Mouse (Mus musculus): Measurements from ENCODE around the gene Slc37a1. TPM values are rescaled to one million over a fixed set of nuclear protein-coding genes. Genes with fewer than 3 reads are reported as not detected.

Slc37a1 gene
- total and polyA plus RNA-seq, 3 experiments, result 14.2 to 15.0 TPM; not detected in 1

DNA sequence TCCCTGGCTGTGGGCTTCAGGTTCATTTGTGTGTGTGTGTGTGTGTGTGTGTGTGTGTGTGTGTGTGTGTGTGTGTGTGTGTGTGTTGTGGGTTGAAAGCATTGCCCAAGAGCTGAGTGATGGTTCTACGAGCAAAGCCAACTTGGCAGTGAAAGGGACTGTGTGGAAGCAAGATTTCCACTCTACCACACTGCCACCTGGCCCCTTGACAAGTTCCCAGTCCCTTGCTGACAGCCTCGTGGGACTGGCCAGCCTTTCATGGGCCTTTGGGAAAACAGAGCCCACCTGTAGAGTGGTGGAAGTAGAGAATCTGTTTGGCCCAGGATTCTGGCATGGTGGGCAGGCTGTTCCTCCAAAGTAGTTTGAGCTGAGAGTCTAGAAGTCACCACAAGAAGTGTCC lies 107.2 kb downstream of the Slc37a1 start:
- Histone ChIP-seq H3K4me3 (ENCODE audit: control insufficient read depth in 1 of 2, insufficient read depth in 1 of 2, low read depth in 2 of 2, low read length in 2 of 2) (no peak overlapping the region), H3K4me1 (ENCODE audit: control insufficient read depth in 1 of 2, insufficient read depth in 2 of 2, low read length in 2 of 2) (no peaks in the 10 kb centered on the region), H3K79me2 (ENCODE audit: control insufficient read depth, insufficient read depth, low read length, poor library complexity) (no peaks in the 10 kb centered on the region), H3K27me3 (ENCODE audit: control insufficient read depth in 1 of 2, insufficient read depth in 2 of 2, low read length in 2 of 2) (0 out of 4 replicates have a peak, but pooled peaks cover 0 to 4% of the 10 kb centered on the region in 2 experiments), H3K9ac (ENCODE audit: control insufficient read depth, low read depth, low read length, poor library complexity, severe bottlenecking) (no peak overlapping the region), H3K27ac (ENCODE audit: control insufficient read depth, low read depth, low read length) (no peak overlapping the region), H3K36me3 (ENCODE audit: control insufficient read depth in 1 of 2, insufficient read depth in 2 of 2, low read length in 2 of 2) (no peaks in the 10 kb centered on the region), H3K9me3 (replicated peaks; ENCODE audit: insufficient read depth, low read length) (no peaks in the 10 kb centered on the region)
- DNase-seq (ENCODE audit: low read depth, low spot score), result no peak
- TF ChIP-seq MXI1 (IDR thresholded peaks at IDR 0.05; ENCODE audit: low read depth, low read length), result no peak
- no peak for TF ChIP-seq TCF12 (IDR thresholded peaks at IDR 0.05; ENCODE audit: low read depth, low read length)
- no peak for TF ChIP-seq NRF1 (IDR thresholded peaks at IDR 0.05; ENCODE audit: insufficient read depth, low read depth, low read length, poor library complexity, severe bottlenecking)
- TF ChIP-seq GABPA (IDR thresholded peaks at IDR 0.05; ENCODE audit: low read depth, low read length), result no peak
- TF ChIP-seq HCFC1 (IDR thresholded peaks at IDR 0.05; ENCODE audit: low read depth, low read length), result no peak
- no peak for TF ChIP-seq NELFE (IDR thresholded peaks at IDR 0.05; ENCODE audit: low read depth, low read length)
- TF ChIP-seq E2F4 (IDR thresholded peaks at IDR 0.05; ENCODE audit: borderline replicate concordance, low read depth, low read length), result no peak
- no peak for TF ChIP-seq KAT2A (conservative IDR thresholded peaks at IDR 0.05; ENCODE audit: low read depth, low read length)
- no peak for TF ChIP-seq USF1 (IDR thresholded peaks at IDR 0.05; ENCODE audit: low read depth, low read length)
- no peak for TF ChIP-seq POLR2AphosphoS5 (IDR thresholded peaks at IDR 0.05; ENCODE audit: borderline replicate concordance, low read depth, low read length)
- TF ChIP-seq USF2 (IDR thresholded peaks at IDR 0.05; ENCODE audit: borderline replicate concordance in 1 of 2, insufficient read depth in 1 of 2, low read depth in 1 of 2, low read length in 2 of 2), result no peak

DNA sequence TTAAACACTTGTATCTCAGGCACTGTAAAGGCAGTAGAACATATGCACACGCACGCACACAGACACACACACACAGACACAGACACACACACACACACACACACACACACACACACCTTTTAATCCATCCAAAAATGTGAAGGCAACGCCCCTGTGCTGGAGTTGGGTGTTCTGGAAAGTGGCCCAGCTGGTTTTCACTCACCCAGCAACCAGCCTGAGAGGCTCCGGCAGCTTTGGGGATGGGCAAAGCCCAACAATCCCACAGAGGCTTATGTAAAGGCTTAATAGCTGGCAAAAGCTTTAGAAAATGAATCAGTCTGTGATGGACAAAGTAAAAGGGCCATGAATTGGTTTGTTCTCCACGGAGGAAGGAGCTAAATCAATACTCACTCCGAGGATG lies 113.7 kb downstream of the Slc37a1 start:
- peaks cover 0 to 3% of the 10 kb centered on the region in 2 experiments; a peak in 1 of 4 replicates for H3K27me3 ChIP-seq (ENCODE audit: control insufficient read depth in 1 of 2, insufficient read depth in 2 of 2, low read length in 2 of 2)
- H3K9ac ChIP-seq (ENCODE audit: control insufficient read depth, low read depth, low read length, poor library complexity, severe bottlenecking), result no peak overlapping the region
- H3K9me3 ChIP-seq (replicated peaks; ENCODE audit: insufficient read depth, low read length), result no peaks in the 10 kb centered on the region
- no peak overlapping the region for H3K27ac ChIP-seq (ENCODE audit: control insufficient read depth, low read depth, low read length)
- H3K4me1 ChIP-seq (ENCODE audit: control insufficient read depth in 1 of 2, insufficient read depth in 2 of 2, low read length in 2 of 2), result no peaks in the 10 kb centered on the region
- no peak for DNase-seq (ENCODE audit: low read depth, low spot score)
- no peaks in the 10 kb centered on the region for H3K79me2 ChIP-seq (ENCODE audit: control insufficient read depth, insufficient read depth, low read length, poor library complexity)
- no peak overlapping the region for H3K4me3 ChIP-seq (ENCODE audit: control insufficient read depth in 1 of 2, insufficient read depth in 1 of 2, low read depth in 2 of 2, low read length in 2 of 2)
- no peaks in the 10 kb centered on the region for H3K36me3 ChIP-seq (ENCODE audit: control insufficient read depth in 1 of 2, insufficient read depth in 2 of 2, low read length in 2 of 2)
- TF ChIP-seq BHLHE40 (IDR thresholded peaks at IDR 0.05; ENCODE audit: borderline replicate concordance, low read depth, low read length) (no peak), MYB (IDR thresholded peaks at IDR 0.05; ENCODE audit: low read depth, low read length) (no peak), MAX (IDR thresholded peaks at IDR 0.05; ENCODE audit: low read length) (no peak), JUND (IDR thresholded peaks at IDR 0.05; ENCODE audit: low read depth, low read length) (no peak), MXI1 (IDR thresholded peaks at IDR 0.05; ENCODE audit: low read depth, low read length) (no peak)

Other genes with a start within 250 kb of the Slc37a1 start
- gene Abcg1, start 229.1 kb upstream of the Slc37a1 start, total RNA-seq (2012; rRNA removed), result 10.4 and 11.6 TPM in 2 replicates
- 10 to 100 TPM in 1 of 2 experiments, not detected in 1; 18.0 TPM for gene Abcg1, start 229.1 kb upstream of the Slc37a1 start, polyA plus RNA-seq (2012; ENCODE audit: insufficient read depth in 1 of 2, insufficient read length in 2 of 2, low read depth in 1 of 2, low replicate concordance in 2 of 2, missing spikeins in 1 of 2)
- gene Tff3, start 157.1 kb upstream of the Slc37a1 start, total RNA-seq (2012; rRNA removed), result not detected in 2 replicates
- not detected for gene Tff3, start 157.1 kb upstream of the Slc37a1 start, polyA plus RNA-seq (2012; ENCODE audit: insufficient read depth in 1 of 2, insufficient read length in 2 of 2, low read depth in 1 of 2, low replicate concordance in 2 of 2, missing spikeins in 1 of 2)
- not detected in 2 replicates for gene Tff2, start 142.5 kb upstream of the Slc37a1 start, total RNA-seq (2012; rRNA removed)
- gene Tff2, start 142.5 kb upstream of the Slc37a1 start, polyA plus RNA-seq (2012; ENCODE audit: insufficient read depth in 1 of 2, insufficient read length in 2 of 2, low read depth in 1 of 2, low replicate concordance in 2 of 2, missing spikeins in 1 of 2), result not detected
- gene Tff1, start 121.5 kb upstream of the Slc37a1 start, total RNA-seq (2012; rRNA removed), result not detected in 2 replicates
- not detected for gene Tff1, start 121.5 kb upstream of the Slc37a1 start, polyA plus RNA-seq (2012; ENCODE audit: insufficient read depth in 1 of 2, insufficient read length in 2 of 2, low read depth in 1 of 2, low replicate concordance in 2 of 2, missing spikeins in 1 of 2)
- 0.08 and 0.13 TPM in 2 replicates for gene Tmprss3, start 87.8 kb upstream of the Slc37a1 start, total RNA-seq (2012; rRNA removed)
- under 1 TPM in 1 of 2 experiments, not detected in 1; 0.11 TPM for gene Tmprss3, start 87.8 kb upstream of the Slc37a1 start, polyA plus RNA-seq (2012; ENCODE audit: insufficient read depth in 1 of 2, insufficient read length in 2 of 2, low read depth in 1 of 2, low replicate concordance in 2 of 2, missing spikeins in 1 of 2)
- gene Ubash3a, start 78.9 kb upstream of the Slc37a1 start, total RNA-seq (2012; rRNA removed), result 24.9 and 30.2 TPM in 2 replicates
- gene Ubash3a, start 78.9 kb upstream of the Slc37a1 start, polyA plus RNA-seq (2012; ENCODE audit: insufficient read depth in 1 of 2, insufficient read length in 2 of 2, low read depth in 1 of 2, low replicate concordance in 2 of 2, missing spikeins in 1 of 2), result 10 to 100 TPM; 27.6 to 57.4 TPM
- gene Rsph1, start 9.4 kb upstream of the Slc37a1 start, total RNA-seq (2012; rRNA removed), result 1.3 and 2.0 TPM in 2 replicates
- gene Rsph1, start 9.4 kb upstream of the Slc37a1 start, polyA plus RNA-seq (2012; ENCODE audit: insufficient read depth in 1 of 2, insufficient read length in 2 of 2, low read depth in 1 of 2, low replicate concordance in 2 of 2, missing spikeins in 1 of 2), result 1 to 10 TPM in 1 of 2 experiments, not detected in 1; 3.6 TPM
- gene Pde9a, start 99.4 kb downstream of the Slc37a1 start, total RNA-seq (2012; rRNA removed), result 0.20 TPM in 1 of 2 replicates, not detected in the other
- gene Pde9a, start 99.4 kb downstream of the Slc37a1 start, polyA plus RNA-seq (2012; ENCODE audit: insufficient read depth in 1 of 2, insufficient read length in 2 of 2, low read depth in 1 of 2, low replicate concordance in 2 of 2, missing spikeins in 1 of 2), result under 1 TPM in 1 of 2 experiments, not detected in 1; 0.56 TPM
- gene Wdr4, start 233.2 kb downstream of the Slc37a1 start, total RNA-seq (2012; rRNA removed), result 104 and 118 TPM in 2 replicates
- 100 to 1,000 TPM in 1 of 2 experiments, not detected in 1; 109 TPM for gene Wdr4, start 233.2 kb downstream of the Slc37a1 start, polyA plus RNA-seq (2012; ENCODE audit: insufficient read depth in 1 of 2, insufficient read length in 2 of 2, low read depth in 1 of 2, low replicate concordance in 2 of 2, missing spikeins in 1 of 2)
- 189 and 198 TPM in 2 replicates for gene Ndufv3, start 233.3 kb downstream of the Slc37a1 start, total RNA-seq (2012; rRNA removed)
- 1,000 to 10,000 TPM in 1 of 2 experiments, 100 to 1,000 TPM in 1; 158 to 1,046 TPM for gene Ndufv3, start 233.3 kb downstream of the Slc37a1 start, polyA plus RNA-seq (2012; ENCODE audit: insufficient read depth in 1 of 2, insufficient read length in 2 of 2, low read depth in 1 of 2, low replicate concordance in 2 of 2, missing spikeins in 1 of 2)

Measured in MEL (cell line).